Comparison of ENCODE assay signal across 8 mouse cellular contexts in the genomic region with DNA sequence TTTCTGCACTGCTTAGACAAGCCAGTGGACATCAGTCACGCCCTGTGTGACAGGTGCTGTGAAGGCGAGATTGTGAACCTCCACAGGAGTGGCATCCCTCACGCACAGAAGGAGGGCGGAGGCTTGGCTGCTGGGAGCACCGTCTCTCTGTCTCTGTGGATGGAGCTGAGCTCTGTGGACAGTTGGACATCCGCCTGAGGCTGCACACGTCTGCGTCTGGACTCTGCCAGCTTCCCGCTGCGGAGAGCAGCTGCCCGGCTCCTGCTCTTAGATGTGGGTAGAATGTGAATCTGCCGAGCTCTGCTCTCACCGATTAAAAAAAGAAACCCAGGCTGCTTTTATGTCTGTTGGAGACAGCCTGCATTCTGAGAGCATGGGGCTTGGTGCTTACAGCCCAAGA.
DNase-seq lines count a peak whose midpoint lies in the region; TF ChIP-seq lines count a peak whose summit lies in the region.

No protein-coding gene starts in this region.

- intact Hi-C loops in left cerebral cortex, postnatal 10 days (cut with DNase I): loop anchor here (5.0 kb wide), 1 partner anchor 386 kb away; a partner anchor contains a TSS

- peak; percentile 60 for DNase-seq in MN1 (ENCODE audit: low spot score)
- DNase-seq in cerebellum, adult 11-12 months: peak; percentile 96
- peak; percentile 48 to 64 for DNase-seq in frontal cortex, postnatal 25 days (ENCODE audit: low spot score in 2 of 2)
- DNase-seq in left cerebral cortex, postnatal 10 days (ENCODE audit: extremely low spot score in 1 of 2, low spot score in 2 of 2): peak; percentile 84
- no peak for DNase-seq in spleen, postnatal 14 days (ENCODE audit: low spot score in 2 of 2)
- DNase-seq in urinary bladder, postnatal 4 days (ENCODE audit: low spot score in 2 of 2): no peak
- DNase-seq in lung, adult 2 months: no peak
- no peak for DNase-seq in kidney, adult 18-20 months

- TF ChIP-seq CTCF in lung, adult 2 months (IDR thresholded peaks at IDR 0.05; ENCODE audit: insufficient read depth, low read length): no peak

- H3K4me3 ChIP-seq in lung, adult 2 months (replicated peaks; ENCODE audit: extremely low read depth, low read depth, low read length): no peak overlapping the region

- 36% methylated on average over 13 of the region's 13 CpGs for WGBS in lung, adult 2 months

- H3K4me1 ChIP-seq in lung, adult 2 months (ENCODE audit: control insufficient read depth, insufficient read depth, low read length): no peaks in the 10 kb centered on the region

- no peak for TF ChIP-seq POLR2A in lung, adult 2 months (IDR thresholded peaks at IDR 0.05; ENCODE audit: borderline replicate concordance, extremely low read depth, low read depth, low read length)

Comparison
In these comparisons a context has a peak if more than half of its experiments do, and no peak if none do; other contexts are left out.
1. DNase-seq: peak in MN1 (single experiment), cerebellum, adult 11-12 months (single experiment), frontal cortex, postnatal 25 days (2 of 2) and left cerebral cortex, postnatal 10 days (2 of 2); none in spleen, postnatal 14 days (0 of 2), urinary bladder, postnatal 4 days (0 of 2), lung, adult 2 months (single experiment) and kidney, adult 18-20 months (single experiment).